Mouse (Mus musculus): ENCODE measurements at regions not wholly inside any gene's neighbourhood (a gene's known extent, or its start where the extent isn't known, plus 50 kb on each side); places are given as distances from the start of the nearest gene placed in this dataset.
A peak's percentile ranks its signal among the peaks of the same experiment; 100 is the strongest.

- no peak for DNase-seq (ENCODE audit: low spot score in 2 of 2)
Observed at GRCm38 (mm10) chr12:112235841-112236240, 89.8 kb downstream of the Kif26a start.

DNA sequence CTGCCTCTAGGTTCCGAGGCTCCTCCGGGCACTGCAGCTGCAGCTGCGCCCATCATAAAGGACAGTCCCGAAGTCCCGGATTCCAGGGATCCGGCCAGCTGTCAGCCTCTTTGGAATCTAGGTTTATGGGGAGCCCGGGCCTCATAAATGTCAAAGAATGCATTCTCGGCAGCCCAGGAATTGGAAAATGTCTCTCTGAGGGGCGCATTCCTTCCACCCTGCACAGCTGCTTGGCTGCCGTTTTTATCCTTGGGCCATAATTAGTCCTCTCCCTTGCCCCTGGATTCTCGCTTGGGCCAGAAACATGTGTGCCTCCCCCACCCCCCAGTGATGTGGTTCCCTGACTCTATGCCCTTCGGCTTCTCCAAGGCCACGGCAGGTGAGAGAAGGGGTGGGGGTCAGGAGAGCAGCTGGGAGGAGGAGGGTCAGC, 91.1 kb downstream of the Kif26a start:
- DNase-seq (ENCODE audit: low spot score in 2 of 2), result no peak

DNA sequence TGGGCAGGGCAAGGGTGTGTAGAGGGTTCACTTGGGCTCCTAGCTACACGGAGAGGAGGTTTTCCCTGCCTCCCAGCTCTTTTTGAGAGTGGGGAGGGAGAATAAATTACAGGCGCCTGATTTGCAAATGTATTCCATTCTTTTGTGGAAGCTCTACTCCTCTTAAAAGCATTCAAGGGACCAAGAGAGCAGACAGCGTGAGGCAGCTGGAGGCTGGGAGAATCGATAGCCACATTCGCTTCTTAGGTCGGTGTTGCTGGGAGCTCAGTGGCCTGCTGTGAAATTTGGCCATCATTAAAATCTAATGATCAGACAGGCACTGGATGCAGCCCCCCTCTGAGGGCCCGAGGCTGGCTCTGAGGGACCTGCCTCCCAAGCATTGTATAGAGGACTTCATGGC, 92.8 kb downstream of the Kif26a start:
- no peak for DNase-seq (ENCODE audit: low spot score in 2 of 2)

DNA sequence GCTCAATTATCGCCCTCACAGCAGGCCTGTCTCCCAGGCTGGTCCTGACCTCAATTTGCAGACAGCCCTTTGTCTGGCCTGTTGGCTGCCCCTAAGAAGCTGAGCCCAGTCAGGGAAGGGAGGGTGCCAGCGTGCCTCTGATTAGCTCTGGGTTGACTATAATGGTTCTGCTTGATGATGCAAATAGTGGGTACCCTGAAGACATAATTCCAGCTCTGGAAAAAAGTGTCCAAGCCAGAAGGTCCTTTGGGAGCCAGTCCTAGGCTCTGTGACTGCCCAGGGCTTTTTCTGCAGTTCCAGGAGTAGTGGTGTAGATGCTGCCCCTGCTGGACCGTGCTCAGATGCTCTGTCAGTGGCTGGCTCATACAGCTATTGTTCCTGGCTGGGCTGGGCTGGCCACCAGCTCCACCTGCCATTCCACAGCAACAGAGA, 95.7 kb downstream of the Kif26a start:
- DNase-seq (ENCODE audit: low spot score in 2 of 2), result no peak

- no peak for DNase-seq (ENCODE audit: low spot score in 2 of 2)
Observed at GRCm38 (mm10) chr12:112243231-112243630, 97.2 kb downstream of the Kif26a start.

DNA sequence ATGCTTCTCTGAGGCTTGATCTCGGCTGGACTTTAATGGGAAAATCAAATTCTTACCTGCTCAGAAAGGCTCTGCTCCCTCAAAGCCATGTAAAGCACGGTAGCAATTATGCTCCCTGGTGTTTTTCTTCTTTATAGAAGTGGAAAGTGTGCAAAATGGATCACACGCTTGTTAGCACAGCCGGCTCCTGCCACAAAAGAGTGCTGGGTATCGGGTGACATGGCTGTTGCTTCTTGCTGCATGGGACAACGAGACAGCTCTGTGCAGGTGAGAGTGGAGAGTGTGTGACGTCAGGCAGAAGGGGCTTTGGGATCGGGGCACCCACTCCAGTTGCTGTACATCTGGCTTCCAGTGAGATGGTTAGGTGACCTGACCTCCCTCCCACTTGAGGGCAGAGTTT, 104.9 kb downstream of the Kif26a start:
- no peak for DNase-seq (ENCODE audit: low spot score in 2 of 2)

DNA sequence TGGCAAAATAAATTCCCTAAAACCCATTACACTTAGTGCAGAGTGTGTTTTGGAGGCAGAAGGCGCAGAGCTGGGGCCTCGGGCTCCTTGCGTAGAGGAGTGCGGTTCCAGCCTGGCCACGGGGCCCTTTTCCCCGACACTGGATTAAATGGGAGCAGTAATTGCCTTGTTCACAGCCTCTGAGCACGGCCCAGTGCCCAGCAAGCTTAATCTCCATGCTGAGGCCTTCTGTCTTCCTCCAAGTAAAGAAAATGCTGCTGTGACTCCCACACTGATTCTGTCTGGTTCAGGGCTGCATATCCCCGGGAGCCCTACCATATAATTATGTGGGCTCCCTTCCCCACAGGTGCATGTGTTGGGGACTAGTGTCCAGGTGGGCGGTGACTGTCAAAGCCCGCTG, 107.5 kb downstream of the Kif26a start:
- DNase-seq (ENCODE audit: low spot score in 2 of 2), result peak; percentile 11 to 25

DNA sequence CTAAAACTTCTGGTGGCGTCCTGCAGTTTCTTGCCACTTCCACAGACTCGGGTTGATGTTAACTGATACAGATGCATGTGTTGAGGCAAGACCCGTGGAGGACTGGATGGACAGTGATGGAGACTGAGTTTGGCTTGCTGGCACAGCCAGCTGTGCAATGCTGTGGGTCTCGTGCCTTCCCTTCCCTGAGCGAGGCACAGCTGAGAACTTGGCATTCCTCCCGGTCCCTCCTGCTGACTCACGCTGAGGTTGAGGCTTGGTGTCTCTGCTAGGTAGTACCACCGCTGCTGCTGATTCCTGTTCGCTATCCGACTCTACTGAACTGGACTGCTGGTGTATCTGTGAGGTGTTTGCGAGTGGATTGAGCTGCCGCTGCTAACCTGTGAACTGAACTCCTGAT, 109.2 kb downstream of the Kif26a start:
- DNase-seq (ENCODE audit: low spot score in 2 of 2), result no peak

- DNase-seq (ENCODE audit: low spot score in 2 of 2), result no peak
Observed at GRCm38 (mm10) chr12:112257691-112258090, 111.7 kb downstream of the Kif26a start.

DNA sequence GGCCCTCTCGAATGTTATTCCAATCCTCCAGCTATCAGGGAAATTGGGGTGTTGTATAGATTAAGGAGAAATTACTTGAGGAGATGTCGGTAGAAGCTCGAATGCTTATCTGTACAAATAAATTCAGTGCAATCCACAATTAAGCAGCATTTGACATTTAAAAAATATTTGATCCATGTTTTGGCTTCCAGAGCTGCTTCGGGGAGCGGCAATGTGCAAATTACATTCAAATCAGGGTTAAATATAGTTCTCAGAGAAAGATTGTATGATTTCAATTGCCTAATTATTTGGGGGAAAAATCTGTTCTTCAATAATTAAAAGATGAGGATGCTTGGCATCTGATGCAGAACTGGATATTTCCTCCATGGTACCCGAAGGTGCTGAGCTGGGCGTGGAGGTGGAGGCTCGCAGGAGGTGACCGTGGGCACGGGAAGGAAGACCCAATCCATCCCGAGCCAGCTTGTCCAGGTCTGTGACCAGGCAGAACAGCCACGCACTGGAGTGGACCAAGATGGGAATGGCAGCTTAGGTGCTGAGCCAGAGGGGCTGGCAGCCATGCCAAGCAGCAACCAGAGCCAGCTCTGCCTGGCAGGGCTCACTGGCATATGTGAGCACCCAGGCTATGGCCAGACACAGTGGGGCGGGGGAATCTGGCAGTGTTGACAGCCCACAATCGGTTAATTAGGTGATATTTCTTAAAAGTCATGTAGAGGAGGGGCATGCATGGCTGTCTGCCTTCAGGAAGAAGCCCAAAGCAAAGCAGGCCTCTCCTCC, 117.5 kb downstream of the Kif26a start:
- DNase-seq (ENCODE audit: low spot score in 2 of 2), result peak in 1 of 2 experiments; percentile 52

DNA sequence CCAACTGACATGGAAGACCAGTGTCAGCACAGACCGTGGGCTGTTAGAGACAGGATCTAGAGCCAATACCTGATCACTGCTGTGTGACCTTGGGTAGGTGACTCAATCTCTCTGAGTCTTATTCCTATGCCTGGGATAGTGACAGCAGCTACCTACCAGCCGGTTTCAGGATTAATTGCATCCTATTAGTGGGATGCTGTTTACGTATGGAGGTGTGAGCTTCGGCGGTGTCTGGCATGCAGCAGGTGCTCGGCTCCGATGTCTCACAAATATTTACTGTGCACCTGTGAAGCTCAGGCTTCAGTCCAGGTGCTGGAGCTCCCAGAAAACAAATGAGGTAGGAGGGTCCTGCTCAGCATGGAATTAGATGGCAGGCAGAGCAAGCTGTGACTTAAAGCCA, 118.2 kb downstream of the Kif26a start:
- DNase-seq (ENCODE audit: low spot score in 2 of 2), result no peak

- DNase-seq (ENCODE audit: low spot score in 2 of 2), result no peak
Observed at GRCm38 (mm10) chr12:112265289-112265969, 119.4 kb downstream of the Kif26a start.

- DNase-seq (ENCODE audit: low spot score in 2 of 2), result no peak
Observed at GRCm38 (mm10) chr12:112274026-112274425, 128.0 kb downstream of the Kif26a start.

DNA sequence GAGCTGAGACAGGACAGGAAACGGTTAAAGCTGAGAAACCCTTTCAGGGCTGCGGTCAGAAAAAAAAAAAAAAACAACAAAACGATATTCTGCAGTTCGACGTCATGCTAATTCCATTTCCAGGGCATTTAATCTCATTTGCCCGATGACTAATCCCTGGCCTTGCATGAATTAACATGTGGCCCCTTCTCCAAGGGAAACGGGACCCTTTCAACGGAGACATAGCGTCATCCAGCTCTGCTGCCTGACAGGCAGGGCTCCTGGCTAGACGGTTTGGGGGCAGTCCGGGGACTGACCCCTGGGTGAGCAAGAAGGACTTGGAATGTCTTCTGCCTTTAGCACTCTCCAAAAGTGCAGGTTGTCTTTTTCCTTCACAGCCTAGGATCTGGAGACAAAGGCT, 128.7 kb downstream of the Kif26a start:
- DNase-seq (ENCODE audit: low spot score in 2 of 2), result no peak

DNA sequence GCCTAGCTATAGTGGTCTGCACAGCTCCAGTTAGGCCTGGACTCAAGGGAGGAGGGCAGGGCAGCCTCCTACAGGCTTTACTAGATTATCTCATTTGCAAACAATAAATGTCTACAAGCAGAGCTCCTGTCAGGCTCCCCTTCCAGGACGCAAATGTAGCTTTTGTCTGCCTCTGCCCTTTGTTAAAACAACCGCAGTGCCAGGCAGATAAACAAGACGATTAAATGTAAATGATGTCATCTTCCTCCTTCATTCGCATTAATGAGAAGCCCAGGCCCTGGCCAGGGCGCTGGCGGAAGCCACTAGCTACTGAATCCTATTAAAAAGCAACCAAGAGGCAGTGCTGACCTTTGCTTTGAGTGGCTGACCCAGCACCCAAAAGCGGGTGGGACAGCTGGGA, 130.6 kb downstream of the Kif26a start:
- no peak for DNase-seq (ENCODE audit: low spot score in 2 of 2)

GRCm38 (mm10) chr12:112277511-112277910, 131.5 kb downstream of the Kif26a start:
- no peak for DNase-seq (ENCODE audit: low spot score in 2 of 2)

- no peak for DNase-seq (ENCODE audit: low spot score in 2 of 2)
Observed at GRCm38 (mm10) chr12:112285096-112285495, 139.1 kb downstream of the Kif26a start.

DNA sequence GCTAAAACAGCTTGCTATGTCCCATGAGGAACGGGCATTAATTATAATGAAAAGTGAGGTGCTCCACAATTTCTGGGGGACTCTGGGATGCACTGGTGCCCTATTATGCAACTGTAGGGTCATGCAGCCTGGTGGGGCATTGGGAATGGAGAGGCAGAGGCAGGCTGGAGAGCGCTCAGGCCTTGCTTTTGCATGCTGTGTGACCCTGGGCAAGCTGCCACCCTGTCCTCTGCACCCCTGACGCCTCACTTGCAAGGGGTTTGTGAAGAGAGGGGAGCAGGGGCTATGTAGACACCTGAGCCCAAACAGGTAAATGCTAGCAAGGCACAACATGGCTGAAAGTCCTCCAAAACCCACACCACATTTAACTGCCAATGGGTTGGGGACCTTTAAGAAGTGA, 142.8 kb downstream of the Kif26a start:
- no peak for DNase-seq (ENCODE audit: low spot score in 2 of 2)

DNA sequence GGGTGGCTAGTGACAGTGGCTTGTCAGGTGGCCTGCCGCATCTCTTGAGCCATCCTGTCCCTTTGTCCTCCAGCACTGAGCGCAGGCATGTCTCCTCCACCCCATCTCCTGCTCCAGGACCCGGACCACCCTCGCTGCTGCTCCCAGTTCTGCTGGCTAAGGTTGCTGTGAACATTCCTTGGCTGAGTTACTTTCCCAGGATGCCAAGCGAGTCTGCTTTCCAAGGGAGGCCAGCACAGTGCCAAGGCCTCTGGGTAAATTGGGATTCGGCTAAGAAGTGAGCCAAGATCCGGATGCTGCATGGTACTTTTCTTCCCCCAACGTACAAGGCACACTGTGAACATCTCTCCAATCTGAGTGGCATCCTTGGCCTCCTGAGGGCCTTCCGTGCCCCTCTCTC, 144.3 kb downstream of the Kif26a start:
- peak; percentile 25 to 56 for DNase-seq (ENCODE audit: low spot score in 2 of 2)

DNA sequence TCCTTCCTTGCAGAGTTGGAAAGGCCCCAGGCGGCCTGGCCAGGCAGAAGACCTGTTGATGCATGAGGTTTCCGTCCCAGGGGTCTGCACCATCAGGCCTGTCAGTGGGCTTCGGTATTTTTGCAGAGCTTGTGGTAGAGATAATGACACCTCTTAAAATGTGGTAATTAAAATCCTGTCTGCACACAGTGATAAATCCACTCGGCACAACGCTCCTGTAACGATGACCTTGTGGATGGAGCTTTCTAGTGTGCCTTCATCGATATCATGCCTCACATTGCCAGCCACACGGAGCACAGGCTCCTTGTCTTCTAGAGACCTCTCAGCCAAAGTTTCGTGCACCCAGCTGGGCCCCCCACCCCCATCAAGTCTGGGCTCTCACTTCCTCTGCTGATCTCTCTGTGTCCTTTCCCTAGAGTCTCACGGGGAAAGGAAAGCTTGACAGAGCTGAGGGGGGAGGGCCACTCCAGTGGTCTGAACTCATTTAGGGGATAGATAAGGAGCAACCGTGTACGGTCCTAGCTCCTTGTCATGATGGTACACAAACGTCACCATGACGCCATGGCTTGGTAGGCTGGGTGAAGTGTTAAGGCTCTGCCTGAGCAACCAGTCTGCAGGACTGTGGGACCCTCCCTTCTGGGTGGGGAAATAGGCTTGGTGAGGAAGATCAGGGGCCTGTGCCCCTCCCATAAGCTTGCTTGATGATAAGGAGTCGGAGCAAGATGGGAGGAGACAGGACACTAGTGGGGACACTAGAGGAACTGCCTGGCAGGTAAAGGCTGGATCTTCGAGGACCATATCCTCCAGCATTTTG, 145.9 kb downstream of the Kif26a start:
- no peak for DNase-seq (ENCODE audit: low spot score in 2 of 2)

GRCm38 (mm10) chr12:112293105-112293504, 147.1 kb downstream of the Kif26a start:
- no peak for DNase-seq (ENCODE audit: low spot score in 2 of 2)

GRCm38 (mm10) chr12:112295337-112295941, 149.4 kb downstream of the Kif26a start:
- no peak for DNase-seq (ENCODE audit: low spot score in 2 of 2)

Data from right cerebral cortex, adult 2 months (tissue).